Mouse (Mus musculus) ES-E14 (cell line): ENCODE data around the gene Gal3st1. TPM values are rescaled to one million over a fixed set of nuclear protein-coding genes. Genes with fewer than 3 reads are reported as not detected.

ENCODE experiments used
- DNase-seq: peaks from one replicate; pipeline ENCODE4 v3.0.0-alpha.2; 2013; ENCODE audit warnings: low read depth, low spot score
- H3K27ac ChIP-seq: 2 replicates; pipeline ENCODE4 v1.5.1; 2012; ENCODE audit warnings: low read depth, mild to moderate bottlenecking, low read length, moderate library complexity, mixed read lengths; ENCODE audit not compliant: poor library complexity, insufficient read depth, severe bottlenecking
- H3K36me3 ChIP-seq: 2 replicates; pipeline ENCODE4 v1.6.1; 2012; ENCODE audit warnings: mild to moderate bottlenecking, low read length, moderate library complexity, mixed read lengths; ENCODE audit not compliant: control insufficient read depth, poor library complexity, insufficient read depth, severe bottlenecking
- H3K4me1 ChIP-seq, 2 experiments: fragments of 150-350 bp in 1 of 2; sonication (generic) in 1 of 2; 2 replicates each; pipeline ENCODE4 v1.6.1; 2012; ENCODE audit warnings: low read length in 2 of 2, mild to moderate bottlenecking in 1 of 2, mixed read lengths in 1 of 2; ENCODE audit not compliant: control insufficient read depth in 2 of 2, insufficient read depth in 2 of 2, poor library complexity in 1 of 2
- H3K4me3 ChIP-seq, 2 experiments: fragments of 150-350 bp in 1 of 2; sonication (generic) in 1 of 2; 2 replicates each; pipeline ENCODE4 v1.5.1; 2012; ENCODE audit warnings: low read length in 2 of 2, low read depth in 1 of 2, mild to moderate bottlenecking in 1 of 2, mixed read lengths in 1 of 2; ENCODE audit not compliant: insufficient read depth in 1 of 2, poor library complexity in 1 of 2, severe bottlenecking in 1 of 2
- H3K9ac ChIP-seq: 2 replicates; pipeline ENCODE4 v1.6.1; 2012; ENCODE audit warnings: low read depth, mild to moderate bottlenecking, low read length, mixed read lengths; ENCODE audit not compliant: poor library complexity, insufficient read depth, severe bottlenecking
- H3K9me3 ChIP-seq: fragments of 150-350 bp; sonication (generic); 2 replicates; pipeline ENCODE4 v1.6.1; 2012; ENCODE audit warnings: low read depth, mild to moderate bottlenecking, low read length; ENCODE audit not compliant: control insufficient read depth, insufficient read depth
- CHD2 ChIP-seq: IDR thresholded peaks from 2 replicates; pipeline ENCODE4 v1.6.1; 2014; ENCODE audit warnings: mild to moderate bottlenecking, low read depth, low read length, inconsistent platforms
- HCFC1 ChIP-seq: IDR thresholded peaks from 2 replicates; pipeline ENCODE4 v1.6.1; 2012; ENCODE audit warnings: low read length, inconsistent platforms, borderline replicate concordance; ENCODE audit not compliant: insufficient read depth
- MAFK ChIP-seq: IDR thresholded peaks from 2 replicates; pipeline ENCODE4 v1.6.1; 2014; ENCODE audit warnings: mild to moderate bottlenecking, low read depth, low read length, inconsistent platforms; ENCODE audit not compliant: insufficient read depth
- ZC3H11A ChIP-seq: IDR thresholded peaks from 2 replicates; pipeline ENCODE4 v1.6.1; 2012; ENCODE audit warnings: low read depth, mild to moderate bottlenecking, inconsistent platforms, low read length, borderline replicate concordance
- ZNF384 ChIP-seq: IDR thresholded peaks from 2 replicates; pipeline ENCODE4 v1.6.1; 2012; ENCODE audit warnings: low read depth, low read length, inconsistent platforms
- in situ Hi-C, 2 experiments: fragments of 600-800 bp; cut with MboI; formaldehyde crosslinking; loops; one replicate each; pipeline ENCODE4 v1.15.1; 2025; ENCODE audit warnings: low sequenced_read_pairs in 2 of 2, inconsistent platforms in 1 of 2; ENCODE audit not compliant: unreplicated experiment in 2 of 2
- total RNA-seq: library from RNA; depleted of rRNA; stranded (reverse); fragments of 300-350 nt; gene quantifications from 2 replicates; pipeline ENCODE4 v1.2.3, GENCODE M21; 2012

The Gal3st1 gene
- total RNA-seq, 1 experiment, result 4.9 TPM

- H3K9me3 ChIP-seq, result no peaks in the 10 kb centered on the region
- no peak overlapping the region for H3K9ac ChIP-seq
- H3K36me3 ChIP-seq, result no peaks in the 10 kb centered on the region
- no peak overlapping the region for H3K4me3 ChIP-seq
- no peak overlapping the region for H3K27ac ChIP-seq
- TF ChIP-seq CHD2 (no peak), MAFK (no peak), HCFC1 (no peak), ZC3H11A (no peak), ZNF384 (no peak)
- DNase-seq, result no peak
- in situ Hi-C loops, result no loop called here
- peaks cover 0 to 5% of the 10 kb centered on the region in 2 experiments; a peak in 1 of 4 replicates for H3K4me1 ChIP-seq
Measured at GRCm38 (mm10) chr11:3996840-3997239, 13.4 kb downstream of the Gal3st1 start.

- no peaks in the 10 kb centered on the region for H3K9me3 ChIP-seq
- TF ChIP-seq ZC3H11A (no peak), HCFC1 (no peak), ZNF384 (no peak), MAFK (no peak), CHD2 (no peak)
- peaks cover 0 to 3% of the 10 kb centered on the region in 2 experiments; a peak in 1 of 4 replicates for H3K4me1 ChIP-seq
- DNase-seq, result peak; percentile 27
- peak overlapping the region; percentile 27 for H3K9ac ChIP-seq
- H3K27ac ChIP-seq, result no peak overlapping the region
- H3K36me3 ChIP-seq, result no peaks in the 10 kb centered on the region
- in situ Hi-C loops, result no loop called here
- H3K4me3 ChIP-seq, result peak overlapping the region; percentile 53 to 61
Measured at GRCm38 (mm10) chr11:3997978-3998720, 14.7 kb downstream of the Gal3st1 start.

- no peak for DNase-seq
- no peaks in the 10 kb centered on the region for H3K36me3 ChIP-seq
- H3K9ac ChIP-seq, result no peak overlapping the region
- in situ Hi-C loops, result no loop called here
- H3K4me1 ChIP-seq, result peaks cover 0 to 3% of the 10 kb centered on the region in 2 experiments; a peak in 1 of 4 replicates
- H3K9me3 ChIP-seq, result no peaks in the 10 kb centered on the region
- no peak overlapping the region for H3K4me3 ChIP-seq
- H3K27ac ChIP-seq, result no peak overlapping the region
- TF ChIP-seq ZC3H11A (no peak), HCFC1 (no peak), MAFK (no peak), CHD2 (no peak), ZNF384 (no peak)
Measured at GRCm38 (mm10) chr11:3999547-3999946, 16.1 kb downstream of the Gal3st1 start.

GRCm38 (mm10) chr11:4001603-4002002 is 18.2 kb downstream of the Gal3st1 start:
- H3K9ac ChIP-seq, result no peak overlapping the region
- peaks cover 0 to 3% of the 10 kb centered on the region in 2 experiments; a peak in 1 of 4 replicates for H3K4me1 ChIP-seq
- H3K27ac ChIP-seq, result no peak overlapping the region
- TF ChIP-seq ZC3H11A, result peak; percentile 66; the same call in 1 of the 2 replicates
- no peak for TF ChIP-seq MAFK
- in situ Hi-C loops, result no loop called here
- no peak overlapping the region for H3K4me3 ChIP-seq
- H3K9me3 ChIP-seq, result no peaks in the 10 kb centered on the region
- H3K36me3 ChIP-seq, result no peaks in the 10 kb centered on the region
- peak; percentile 53 for DNase-seq

- Histone ChIP-seq H3K27ac (no peak overlapping the region), H3K4me1 (no peaks in the 10 kb centered on the region), H3K9me3 (no peaks in the 10 kb centered on the region), H3K9ac (no peak overlapping the region), H3K4me3 (no peak overlapping the region), H3K36me3 (no peaks in the 10 kb centered on the region)
- no peak for TF ChIP-seq ZC3H11A
- TF ChIP-seq HCFC1, result no peak
- no peak for TF ChIP-seq MAFK
- no peak for TF ChIP-seq CHD2
- no peak for TF ChIP-seq ZNF384
- in situ Hi-C loops, result loop anchor here in 1 of 2 experiments (5.0 kb wide), 1 partner anchor 77 kb away; no protein-coding TSS in a partner anchor
- no peak for DNase-seq
Measured at GRCm38 (mm10) chr11:4005220-4005805, 21.9 kb downstream of the Gal3st1 start.
